Mouse (Mus musculus) liver, postnatal 0 days (tissue): ENCODE measurements at regions not wholly inside any gene's neighbourhood (a gene's known extent, or its start where the extent isn't known, plus 50 kb on each side); places are given as distances from the start of the nearest gene placed in this dataset.

Source experiments
- CTCF ChIP-seq: sonication (generic); IDR thresholded peaks from 2 replicates; pipeline ENCODE4 v1.5.1; 2016; ENCODE audit warnings: antibody characterized with exemption, low read depth
- EP300 ChIP-seq: IDR thresholded peaks from 2 replicates; pipeline ENCODE4 v1.6.1; 2016; ENCODE audit warnings: antibody characterized with exemption, low read depth, mild to moderate bottlenecking

- TF ChIP-seq CTCF (no peak), EP300 (no peak)
These were observed 850.2 kb upstream of the A1bg start for GRCm38 (mm10) chr15:61772996-61773395.
